Mouse (Mus musculus) bone marrow, adult 2 months (tissue): ENCODE measurements around the gene March9. TPM values are rescaled to one million over a fixed set of nuclear protein-coding genes. Genes with fewer than 3 reads are reported as not detected.

Experiments used
- H3K27ac ChIP-seq: fragments of 200-500 bp; 2 replicates; pipeline ENCODE4 v1.5.1; 2012; ENCODE audit warnings: low read depth, mild to moderate bottlenecking, control low read depth, inconsistent platforms, low read length; ENCODE audit not compliant: control insufficient read depth, poor library complexity, insufficient read depth
- H3K4me1 ChIP-seq: fragments of 200-500 bp; 2 replicates; pipeline ENCODE4 v1.6.1; 2011; ENCODE audit warnings: low read length; ENCODE audit not compliant: control insufficient read depth, insufficient read depth
- H3K4me3 ChIP-seq: fragments of 200-500 bp; replicated peaks from 2 replicates; pipeline ENCODE3; 2011; ENCODE audit warnings: mild to moderate bottlenecking, low read depth, low read length, control low read depth; ENCODE audit not compliant: control insufficient read depth
- CTCF ChIP-seq: fragments of 200-500 bp; IDR thresholded peaks from 2 replicates; pipeline ENCODE4 v1.5.1; 2011; ENCODE audit warnings: low read length, control low read depth; ENCODE audit not compliant: control insufficient read depth, insufficient read depth
- POLR2A ChIP-seq: fragments of 200-500 bp; IDR thresholded peaks from 2 replicates; pipeline ENCODE4 v1.6.1; 2011; ENCODE audit warnings: low read depth, mild to moderate bottlenecking, control low read depth, low read length, borderline replicate concordance; ENCODE audit not compliant: control insufficient read depth
- WGBS: fragments of 180-500 bp; shearing (Covaris S2); methylation state at CpG from one replicate; pipeline ENCODE4 v1.1.7; 2018; 5-methylcytosine and 5-hydroxymethylcytosine counted together
- polyA plus RNA-seq: library from polyadenylated mRNA; stranded (reverse); fragments of >200 nt; gene quantifications from 2 replicates; pipeline ENCODE4 v1.2.4, GENCODE M21; 2011; ENCODE audit warnings: low replicate concordance; ENCODE audit not compliant: missing spikeins, insufficient read depth, insufficient read length

The March9 gene
- polyA plus RNA-seq, 1 experiment: 1.6 TPM

DNA sequence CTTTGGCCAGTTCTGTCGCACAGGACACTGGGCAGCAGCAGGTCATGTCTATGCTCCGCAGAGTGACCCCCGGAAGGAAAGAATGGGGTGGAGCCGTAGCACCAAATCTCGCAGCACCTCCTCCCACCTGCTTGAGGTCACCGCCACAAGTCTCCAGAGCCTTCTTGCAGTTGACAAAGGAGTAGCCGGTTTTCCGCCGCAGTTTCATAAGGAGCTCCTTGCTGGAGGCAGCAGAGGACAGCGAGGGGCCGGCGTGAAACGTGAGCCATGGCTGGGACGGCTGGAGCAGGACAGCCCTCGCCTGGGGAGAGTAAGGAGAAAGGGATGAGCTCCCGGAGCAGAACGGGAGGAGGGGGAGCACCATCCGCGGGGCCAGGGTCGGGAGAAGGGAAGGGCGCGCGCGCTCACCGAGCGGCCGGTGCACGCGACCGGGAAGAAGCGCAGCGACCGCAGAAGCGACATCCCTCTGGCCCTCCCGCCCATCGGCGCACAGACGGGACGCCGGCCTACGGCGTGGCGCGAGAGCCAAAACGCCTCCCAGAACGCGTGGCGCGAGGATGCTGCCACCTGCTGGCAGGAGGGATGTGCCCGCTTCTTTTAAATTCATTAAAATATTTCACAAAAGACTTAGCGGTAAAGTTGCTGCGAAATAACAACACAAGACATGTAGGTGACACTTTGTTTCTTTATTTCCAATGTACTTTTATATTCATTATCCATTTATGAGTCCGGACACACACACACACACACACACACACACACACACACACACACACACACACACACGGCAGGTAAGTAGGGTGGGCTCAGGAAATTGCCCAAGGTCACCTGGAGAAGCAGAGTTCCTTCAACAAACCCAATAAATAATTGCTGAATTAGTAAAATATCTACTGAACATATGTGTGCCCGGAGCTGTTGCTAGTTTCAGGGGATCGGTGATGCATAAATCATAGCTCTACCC lies 29.4 kb downstream of the March9 start, which contains the start of gene Tsfm:
Gene Tsfm, minus strand, starts transcription at position 505 of the 961 bp plus-strand sequence.
- 4% methylated on average over 56 of the region's 56 CpGs for WGBS
- Histone ChIP-seq H3K4me3 (peak within 1 kb of the TSS; percentile 92), H3K27ac (peak within 1 kb of the TSS; percentile 18; the same call in 1 of the 2 replicates), H3K4me1 (no peaks in the 10 kb centered on the region)
- TF ChIP-seq CTCF: peak; percentile 97
- TF ChIP-seq POLR2A: peak; percentile 81; the same call in 1 of the 2 replicates

GRCm38 (mm10) chr10:127018422-127018821 lies 41.6 kb downstream of the March9 start:
- H3K4me1 ChIP-seq: no peaks in the 10 kb centered on the region
- 83% methylated on average over 16 of the region's 16 CpGs for WGBS

DNA sequence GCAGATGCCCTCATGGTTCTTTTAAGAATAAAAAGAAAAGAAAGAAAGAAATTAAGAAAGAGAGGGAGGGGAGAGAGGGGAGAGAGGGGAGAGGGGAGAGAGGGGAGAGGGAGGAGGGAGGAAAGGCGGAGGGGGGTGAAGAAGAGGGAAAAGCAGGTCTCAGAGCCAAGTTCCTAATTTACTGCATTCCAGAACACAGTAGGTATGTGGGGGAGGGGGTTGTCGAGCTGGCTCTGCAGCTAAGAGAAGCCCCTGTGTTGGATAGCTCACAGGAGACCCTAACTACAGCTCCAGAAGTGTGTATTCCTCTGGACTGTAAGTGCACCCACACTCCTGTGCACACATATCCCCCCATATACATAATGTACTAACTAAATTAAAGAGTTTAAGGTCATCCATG lies 42.9 kb downstream of the March9 start:
- Histone ChIP-seq H3K4me1 (no peaks in the 10 kb centered on the region), H3K4me3 (no peak overlapping the region), H3K27ac (no peak overlapping the region)
- TF ChIP-seq POLR2A (no peak), CTCF (no peak)
- WGBS: 41% methylated on average over 2 of the region's 2 CpGs

More at GRCm38 (mm10) chr10:127018422-127018821, 41.6 kb downstream of the March9 start:
- no peak overlapping the region for H3K27ac ChIP-seq
- no peak overlapping the region for H3K4me3 ChIP-seq
- TF ChIP-seq POLR2A (no peak), CTCF (no peak)

DNA sequence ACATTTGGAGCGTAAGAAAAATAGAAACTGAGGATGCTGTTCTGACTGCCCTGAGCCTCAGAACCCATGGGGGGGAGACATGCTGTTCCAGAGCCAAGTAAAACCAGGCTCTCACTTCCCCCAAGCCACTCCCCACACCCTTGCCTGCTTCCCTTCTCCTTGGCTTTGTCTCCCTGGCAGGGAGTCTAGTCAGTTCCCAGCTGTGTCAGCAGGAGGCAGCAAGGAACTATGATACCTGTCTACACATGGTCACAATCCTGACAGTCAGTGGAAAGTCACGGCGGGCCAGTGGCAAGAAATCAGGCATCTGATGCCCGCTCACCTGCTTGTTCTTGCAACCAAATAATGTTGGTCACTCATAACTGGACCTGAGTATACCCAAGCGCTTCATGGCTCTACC lies 43.5 kb downstream of the March9 start:
- TF ChIP-seq POLR2A (no peak), CTCF (no peak)
- Histone ChIP-seq H3K4me3 (no peak overlapping the region), H3K27ac (no peak overlapping the region), H3K4me1 (no peaks in the 10 kb centered on the region)
- WGBS: 58% methylated on average over 5 of the region's 5 CpGs

Other genes starting within 250 kb of the March9 start
- gene Atp23, start 158.8 kb downstream of the March9 start, polyA plus RNA-seq: 0.83 and 3.3 TPM in 2 replicates
- gene Ctdsp2, start 81.5 kb downstream of the March9 start, polyA plus RNA-seq: 31.5 and 43.9 TPM in 2 replicates
- gene Avil, start 59.5 kb downstream of the March9 start, polyA plus RNA-seq: not detected in 2 replicates
- gene Tsfm, start 29.3 kb downstream of the March9 start, polyA plus RNA-seq: 9.7 and 23.6 TPM in 2 replicates
- gene Mettl1, start 18.8 kb downstream of the March9 start, polyA plus RNA-seq: 10.0 and 14.6 TPM in 2 replicates
- 1.1 TPM in 1 of 2 replicates, not detected in the other for gene Eef1akmt3, start 18.7 kb downstream of the March9 start, polyA plus RNA-seq
- gene Cyp27b1, start 11.9 kb downstream of the March9 start, polyA plus RNA-seq: not detected in 2 replicates
- 127 and 148 TPM in 2 replicates for gene Cdk4, start 3.4 kb upstream of the March9 start, polyA plus RNA-seq
- gene Tspan31, start 10.1 kb upstream of the March9 start, polyA plus RNA-seq: 15.7 and 22.5 TPM in 2 replicates
- 11.0 and 27.3 TPM in 2 replicates for gene Agap2, start 15.1 kb upstream of the March9 start, polyA plus RNA-seq
- gene Os9, start 60.9 kb upstream of the March9 start, polyA plus RNA-seq: 34.7 and 69.0 TPM in 2 replicates
- 26.4 and 54.8 TPM in 2 replicates for gene B4galnt1, start 105.0 kb upstream of the March9 start, polyA plus RNA-seq
- gene Slc26a10, start 120.5 kb upstream of the March9 start, polyA plus RNA-seq: not detected in 2 replicates
- gene Arhgef25, start 129.9 kb upstream of the March9 start, polyA plus RNA-seq: 9.9 and 25.0 TPM in 2 replicates
- gene Dtx3, start 135.5 kb upstream of the March9 start, polyA plus RNA-seq: 58.4 and 78.7 TPM in 2 replicates
- gene Pip4k2c, start 151.4 kb upstream of the March9 start, polyA plus RNA-seq: 18.1 and 24.9 TPM in 2 replicates
- gene Kif5a, start 203.2 kb upstream of the March9 start, polyA plus RNA-seq: 1.7 and 2.3 TPM in 2 replicates
- gene Dctn2, start 206.2 kb upstream of the March9 start, polyA plus RNA-seq: 68.6 and 115 TPM in 2 replicates
- gene Mbd6, start 228.8 kb upstream of the March9 start, polyA plus RNA-seq: 75.9 and 131 TPM in 2 replicates